Mouse (Mus musculus): ENCODE data around the gene Mrm3. TPM values are rescaled to one million over a fixed set of nuclear protein-coding genes. Genes with fewer than 3 reads are reported as not detected.
A peak's percentile ranks its signal among the peaks of the same experiment; 100 is the strongest.
"Not testable (repeated sequence)": the region's sequence is repeated elsewhere in the genome, so short reads cannot be mapped to it uniquely, and the experiment has no call there.

The Mrm3 gene
- total RNA-seq (2021): 10 to 100 TPM; 11.0 to 13.9 TPM
- long read RNA-seq, experiment 1, transcript Mrm3-201 (4 exons, 1,510 nt): major isoform, 22 of 43 reads
- long read RNA-seq, experiment 1, partial matches to known transcripts: 2 of 43 reads
- long read RNA-seq, experiment 1, other reads (novel, unspliced or antisense): 19 of 43 reads
- long read RNA-seq, experiment 2, transcript Mrm3-201 (4 exons, 1,510 nt): major isoform, 20 of 47 reads
- long read RNA-seq, experiment 2, partial matches to known transcripts: 1 of 47 reads
- long read RNA-seq, experiment 2, other reads (novel, unspliced or antisense): 26 of 47 reads

GRCm38 (mm10) chr11:76242901-76243810 lies at the start of gene Mrm3, which contains the start of gene Glod4:
Mrm3 (plus strand) TSS chr11:76243715.
Glod4 (minus strand) TSS chr11:76243725.
- intact Hi-C loops (cut with DNase I): no loop called here
- DNase-seq: peak; percentile 89 to 90

GRCm38 (mm10) chr11:76196275-76196976 lies 47.1 kb upstream of the Mrm3 start:
- no peak for DNase-seq
- intact Hi-C loops (cut with DNase I): no loop called here

GRCm38 (mm10) chr11:76196977-76197469 lies 46.5 kb upstream of the Mrm3 start:
- intact Hi-C loops (cut with DNase I): no loop called here

GRCm38 (mm10) chr11:76201761-76202674 lies 41.5 kb upstream of the Mrm3 start:
- intact Hi-C loops (cut with DNase I): no loop called here
- peak; percentile 77 to 86 for DNase-seq

More at GRCm38 (mm10) chr11:76196977-76197469, 46.5 kb upstream of the Mrm3 start:
- no peak for DNase-seq

- no peak for DNase-seq
- intact Hi-C loops (cut with DNase I): no loop called here
Measured at GRCm38 (mm10) chr11:76206793-76207192, 36.7 kb upstream of the Mrm3 start.

GRCm38 (mm10) chr11:76210228-76210985 lies 33.1 kb upstream of the Mrm3 start:
- intact Hi-C loops (cut with DNase I): no loop called here
- no peak for DNase-seq

- peak in 1 of 2 experiments; percentile 25 for DNase-seq
- intact Hi-C loops (cut with DNase I): not testable (repeated sequence)
Measured at GRCm38 (mm10) chr11:76211595-76211994, 31.9 kb upstream of the Mrm3 start.

GRCm38 (mm10) chr11:76213841-76214240 lies 29.7 kb upstream of the Mrm3 start:
- intact Hi-C loops (cut with DNase I): no loop called here
- DNase-seq: no peak

GRCm38 (mm10) chr11:76215011-76215410 lies 28.5 kb upstream of the Mrm3 start:
- DNase-seq: no peak
- intact Hi-C loops (cut with DNase I): no loop called here

- DNase-seq: no peak
- intact Hi-C loops (cut with DNase I): no loop called here
Measured at GRCm38 (mm10) chr11:76216049-76216540, 27.4 kb upstream of the Mrm3 start.

GRCm38 (mm10) chr11:76216681-76217389 lies 26.7 kb upstream of the Mrm3 start:
- peak in 1 of 2 experiments; percentile 30 for DNase-seq
- intact Hi-C loops (cut with DNase I): no loop called here

- intact Hi-C loops (cut with DNase I): no loop called here
- peak; percentile 92 to 94 for DNase-seq
Measured at GRCm38 (mm10) chr11:76217390-76217800, 26.1 kb upstream of the Mrm3 start, which contains the start of the genes Dbil5 and Gemin4. Dbil5 (plus strand) TSS chr11:76217608. Gemin4 (minus strand) TSS chr11:76217664.

GRCm38 (mm10) chr11:76224631-76225030 lies 18.9 kb upstream of the Mrm3 start:
- intact Hi-C loops (cut with DNase I): loop anchor here (10.0 kb wide), 1 partner anchor 440 kb away; no protein-coding TSS in a partner anchor

GRCm38 (mm10) chr11:76225051-76225450 lies 18.5 kb upstream of the Mrm3 start:
- intact Hi-C loops (cut with DNase I): loop anchor here (10.0 kb wide), 1 partner anchor 440 kb away; no protein-coding TSS in a partner anchor
- DNase-seq: no peak

More at GRCm38 (mm10) chr11:76224631-76225030, 18.9 kb upstream of the Mrm3 start:
- DNase-seq: no peak

- intact Hi-C loops (cut with DNase I): no loop called here
- DNase-seq: no peak
Measured at GRCm38 (mm10) chr11:76236136-76236535, 7.4 kb upstream of the Mrm3 start.

- DNase-seq: no peak
- intact Hi-C loops (cut with DNase I): no loop called here
Measured at GRCm38 (mm10) chr11:76239750-76240149, 3.8 kb upstream of the Mrm3 start.

- intact Hi-C loops (cut with DNase I): no loop called here
- DNase-seq: no peak
Measured at GRCm38 (mm10) chr11:76243811-76244546, 464 bp downstream of the Mrm3 start.
